Mouse (Mus musculus) stomach, embryonic 16.5 days (tissue): ENCODE measurements around the gene Nsun4. TPM values are rescaled to one million over a fixed set of nuclear protein-coding genes. Genes with fewer than 3 reads are reported as not detected.

Source experiments
- ATAC-seq: fragments of 200-750 bp; cut with Nextera tagmentation; 2 replicates; pipeline ENCODE4 v1.8.0; 2017; ENCODE audit warnings: moderate number of reproducible peaks, moderate TSS enrichment; ENCODE audit not compliant: insufficient read depth, low FRiP score
- H3K27ac ChIP-seq: fragments of 300-500 bp; sonication (generic); 2 replicates; pipeline ENCODE4 v1.5.1; 2014; ENCODE audit warnings: low read length
- H3K27me3 ChIP-seq: fragments of 300-500 bp; sonication (generic); 2 replicates; pipeline ENCODE4 v1.6.1; 2014; ENCODE audit warnings: low read length, control low read depth, mixed read lengths; ENCODE audit not compliant: control insufficient read depth, insufficient read depth
- H3K36me3 ChIP-seq: fragments of 300-500 bp; sonication (generic); 2 replicates; pipeline ENCODE4 v1.6.1; 2014; ENCODE audit warnings: low read length; ENCODE audit not compliant: control insufficient read depth, insufficient read depth
- H3K4me1 ChIP-seq: fragments of 300-500 bp; sonication (generic); 2 replicates; pipeline ENCODE4 v1.6.1; 2014; ENCODE audit warnings: low read length, control low read depth, mixed read lengths; ENCODE audit not compliant: control insufficient read depth, insufficient read depth
- H3K4me2 ChIP-seq: fragments of 300-500 bp; sonication (generic); 2 replicates; pipeline ENCODE4 v1.6.1; 2014; ENCODE audit warnings: low read depth, low read length, mixed read lengths
- H3K4me3 ChIP-seq: fragments of 300-500 bp; sonication (generic); replicated peaks from 2 replicates; pipeline ENCODE4 v1.5.1; 2014; ENCODE audit warnings: mild to moderate bottlenecking, low read length
- H3K9ac ChIP-seq: fragments of 300-500 bp; sonication (generic); 2 replicates; pipeline ENCODE4 v1.6.1; 2014; ENCODE audit warnings: low read length
- H3K9me3 ChIP-seq: fragments of 300-500 bp; sonication (generic); replicated peaks from 2 replicates; pipeline ENCODE4 v1.6.1; 2016; ENCODE audit warnings: low read length, control low read depth; ENCODE audit not compliant: control insufficient read depth
- WGBS: fragments of 180-500 bp; shearing (Covaris S2); extraction: QIAGEN DNeasy Blood & Tissue Kit; methylation state at CpG from one replicate; pipeline ENCODE4 v1.1.7; 2014; 5-methylcytosine and 5-hydroxymethylcytosine counted together
- polyA plus RNA-seq: library from polyadenylated mRNA; unstranded; fragments of >200 nt; fragmentation: Nextera tagmentation; extraction: Ambion mirVana; gene quantifications from 2 replicates; pipeline ENCODE4 v1.2.1, GENCODE M21; 2015

Gene Nsun4
- polyA plus RNA-seq, 1 experiment from 2014 or later: 18.5 TPM

DNA sequence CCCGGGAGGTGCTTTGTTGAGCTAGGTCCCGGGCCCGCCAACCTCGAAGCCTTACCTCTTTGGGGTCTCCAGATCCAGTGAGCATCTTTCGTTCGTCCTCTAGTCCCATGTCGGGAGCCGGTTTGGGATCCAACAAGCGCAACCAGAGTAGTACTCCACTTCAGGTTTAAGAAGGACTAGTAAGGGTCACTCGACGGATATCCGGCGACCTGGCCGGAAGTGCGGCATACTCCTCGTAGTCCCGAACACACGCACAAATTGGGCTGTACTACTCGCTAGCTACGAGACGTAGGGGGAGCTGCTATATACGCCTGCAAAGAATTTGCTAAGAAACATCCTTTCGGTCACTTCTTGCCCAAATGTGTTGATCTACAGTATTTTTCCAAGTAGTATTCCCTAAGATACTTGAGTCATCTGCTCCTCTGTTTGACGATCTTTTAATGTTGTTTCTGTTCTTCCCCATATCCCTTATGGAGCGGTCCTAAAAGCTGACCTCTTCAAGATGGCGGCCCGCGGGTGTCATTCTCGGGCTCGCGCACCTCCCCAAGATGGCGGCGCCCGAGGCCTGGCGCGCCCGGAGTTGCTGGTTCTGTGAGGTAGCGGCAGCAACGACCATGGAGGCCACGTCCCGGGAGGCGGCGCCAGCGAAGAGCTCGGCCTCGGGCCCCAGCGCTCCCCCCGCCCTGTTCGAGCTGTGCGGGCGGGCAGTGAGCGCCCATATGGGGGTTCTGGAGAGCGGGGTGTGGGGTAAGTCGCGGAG lies 21.4 kb upstream of the Nsun4 start, which contains the start of the genes Uqcrh and Lrrc41:
Uqcrh (minus strand) TSS at position 211 of the 760 bp plus-strand sequence.
Lrrc41 (plus strand) TSS at position 409 of the 760 bp plus-strand sequence.
- Histone ChIP-seq H3K36me3 (no peaks in the 10 kb centered on the region; the same call in 1 of the 2 replicates), H3K27ac (peak within 1 kb of the TSS; percentile 98), H3K4me2 (peak within 1 kb of the TSS; percentile 91), H3K9me3 (no peaks in the 10 kb centered on the region), H3K9ac (peak within 1 kb of the TSS; percentile 99), H3K27me3 (no peaks in the 10 kb centered on the region), H3K4me1 (peaks cover 27% of the 10 kb centered on the region), H3K4me3 (peak within 1 kb of the TSS; percentile 99)
- under 1% methylated on average over 55 of the region's 55 CpGs for WGBS
- ATAC-seq: peak; percentile 94

DNA sequence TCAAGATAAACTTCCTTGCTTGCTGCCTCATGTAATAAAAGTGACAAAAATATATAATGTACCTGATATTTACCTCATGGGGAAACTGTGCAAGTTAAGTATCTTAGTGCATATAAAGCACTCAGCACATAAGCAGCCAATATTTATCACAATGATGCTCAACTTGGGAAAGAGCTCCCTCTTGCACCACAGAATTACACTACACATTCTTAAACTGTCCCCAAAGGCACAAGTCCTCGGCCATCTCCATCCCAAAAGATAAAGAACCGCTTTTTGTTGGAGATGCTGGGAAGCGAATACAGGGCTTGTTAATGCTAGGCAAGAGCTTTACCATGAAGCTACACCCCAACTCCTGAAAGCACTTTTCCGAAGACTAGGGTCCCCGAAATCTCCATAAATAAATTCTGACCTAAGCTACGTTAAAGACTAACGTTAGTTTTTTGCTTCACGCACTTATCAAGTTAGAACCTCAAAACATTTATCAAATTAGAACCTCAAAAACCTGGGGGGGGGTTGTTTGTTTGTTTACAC lies 20.5 kb upstream of the Nsun4 start:
- H3K4me3 ChIP-seq: peak overlapping the region; percentile 99
- H3K27me3 ChIP-seq: no peaks in the 10 kb centered on the region
- peak overlapping the region; percentile 98 for H3K27ac ChIP-seq
- peaks cover 27% of the 10 kb centered on the region for H3K4me1 ChIP-seq
- H3K4me2 ChIP-seq: peak overlapping the region; percentile 84
- ATAC-seq: no peak
- H3K36me3 ChIP-seq: peaks cover 5% of the 10 kb centered on the region; the same call in 1 of the 2 replicates
- H3K9ac ChIP-seq: peak overlapping the region; percentile 99
- WGBS: 0% methylated on average over 8 of the region's 8 CpGs
- no peaks in the 10 kb centered on the region for H3K9me3 ChIP-seq

DNA sequence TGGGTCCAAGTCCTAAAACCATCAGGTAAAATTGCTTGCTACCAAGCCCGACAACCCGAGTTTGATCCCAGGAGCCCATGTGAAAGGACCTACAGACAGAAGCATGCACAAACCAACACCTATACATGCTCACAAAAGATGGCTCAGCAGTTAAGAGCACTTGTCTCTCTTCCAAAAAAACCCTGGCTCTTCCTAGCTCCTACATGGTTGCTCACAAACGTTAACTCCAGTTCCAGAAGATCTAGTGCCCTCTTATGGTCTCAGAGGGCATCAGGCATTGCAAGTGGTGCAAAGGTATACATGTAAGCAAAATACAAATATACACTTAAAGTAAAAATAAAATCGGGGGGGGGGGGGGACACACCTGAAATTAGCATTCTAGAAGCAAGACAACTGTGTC lies 19.5 kb upstream of the Nsun4 start:
- peak overlapping the region; percentile 84; the same call in 1 of the 2 replicates for H3K4me2 ChIP-seq
- no peaks in the 10 kb centered on the region for H3K9me3 ChIP-seq
- 0 out of 2 replicates have a peak overlapping the region, but pooled peaks have one; percentile 9 for H3K4me3 ChIP-seq
- no peaks in the 10 kb centered on the region for H3K27me3 ChIP-seq
- peaks cover 27% of the 10 kb centered on the region for H3K4me1 ChIP-seq
- H3K9ac ChIP-seq: peak overlapping the region; percentile 4; the same call in 1 of the 2 replicates
- peaks cover 14% of the 10 kb centered on the region for H3K36me3 ChIP-seq
- 46% methylated on average over 4 of the region's 4 CpGs for WGBS
- no peak overlapping the region for H3K27ac ChIP-seq
- no peak for ATAC-seq

DNA sequence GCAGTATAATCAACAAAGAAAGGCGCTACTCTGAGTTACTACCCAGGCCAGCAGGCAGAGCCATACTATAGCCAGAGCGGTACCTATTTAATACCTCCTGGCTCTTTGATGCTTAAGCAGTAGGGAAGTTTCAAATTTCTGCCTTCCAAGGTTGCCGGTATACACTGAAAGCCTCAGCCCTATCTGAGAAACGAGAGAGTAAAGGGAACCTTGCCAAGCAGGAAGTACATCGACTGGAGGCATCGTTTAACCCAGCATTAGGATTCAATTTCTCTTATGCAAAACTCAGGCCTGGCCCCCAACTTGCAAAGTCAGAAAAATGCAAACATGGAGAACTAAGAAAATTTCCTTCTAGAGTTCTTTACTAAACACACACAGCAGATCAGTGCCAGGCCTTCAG lies 16.4 kb upstream of the Nsun4 start:
- 72% methylated on average over 6 of the region's 6 CpGs for WGBS

DNA sequence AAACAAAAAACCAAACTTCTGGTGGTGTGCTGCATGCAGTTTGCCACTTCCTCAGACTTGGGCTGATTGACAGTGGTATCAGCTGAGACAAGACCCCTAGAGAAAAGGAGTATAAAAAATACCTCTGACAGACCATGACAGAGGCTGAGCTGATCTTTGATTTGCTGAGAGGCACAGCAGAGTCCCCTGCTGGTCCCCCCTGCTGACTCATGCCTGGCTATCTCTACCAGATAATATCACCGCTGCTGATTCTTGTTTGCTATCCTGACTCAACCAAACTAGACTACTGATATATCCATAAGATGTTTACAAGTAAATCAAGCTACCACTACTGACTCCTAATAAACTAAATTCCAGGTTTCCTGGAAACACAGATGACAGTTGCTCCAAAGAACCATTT lies 10.2 kb upstream of the Nsun4 start:
- no peak overlapping the region for H3K4me2 ChIP-seq
- H3K4me3 ChIP-seq: no peak overlapping the region
- no peaks in the 10 kb centered on the region for H3K9me3 ChIP-seq
- H3K4me1 ChIP-seq: no peaks in the 10 kb centered on the region
- H3K27me3 ChIP-seq: no peaks in the 10 kb centered on the region
- WGBS: 48% methylated on average over 1 of the region's 1 CpGs
- no peak overlapping the region for H3K27ac ChIP-seq
- ATAC-seq: no peak
- H3K36me3 ChIP-seq: peaks cover 5% of the 10 kb centered on the region
- H3K9ac ChIP-seq: no peak overlapping the region

More for the DNA sequence above, 16.4 kb upstream of the Nsun4 start:
- Histone ChIP-seq H3K27me3 (no peaks in the 10 kb centered on the region), H3K4me1 (peaks cover 16% of the 10 kb centered on the region), H3K4me2 (no peak overlapping the region), H3K9ac (no peak overlapping the region), H3K36me3 (peaks cover 14% of the 10 kb centered on the region), H3K27ac (no peak overlapping the region), H3K4me3 (no peak overlapping the region), H3K9me3 (no peaks in the 10 kb centered on the region)
- no peak for ATAC-seq

DNA sequence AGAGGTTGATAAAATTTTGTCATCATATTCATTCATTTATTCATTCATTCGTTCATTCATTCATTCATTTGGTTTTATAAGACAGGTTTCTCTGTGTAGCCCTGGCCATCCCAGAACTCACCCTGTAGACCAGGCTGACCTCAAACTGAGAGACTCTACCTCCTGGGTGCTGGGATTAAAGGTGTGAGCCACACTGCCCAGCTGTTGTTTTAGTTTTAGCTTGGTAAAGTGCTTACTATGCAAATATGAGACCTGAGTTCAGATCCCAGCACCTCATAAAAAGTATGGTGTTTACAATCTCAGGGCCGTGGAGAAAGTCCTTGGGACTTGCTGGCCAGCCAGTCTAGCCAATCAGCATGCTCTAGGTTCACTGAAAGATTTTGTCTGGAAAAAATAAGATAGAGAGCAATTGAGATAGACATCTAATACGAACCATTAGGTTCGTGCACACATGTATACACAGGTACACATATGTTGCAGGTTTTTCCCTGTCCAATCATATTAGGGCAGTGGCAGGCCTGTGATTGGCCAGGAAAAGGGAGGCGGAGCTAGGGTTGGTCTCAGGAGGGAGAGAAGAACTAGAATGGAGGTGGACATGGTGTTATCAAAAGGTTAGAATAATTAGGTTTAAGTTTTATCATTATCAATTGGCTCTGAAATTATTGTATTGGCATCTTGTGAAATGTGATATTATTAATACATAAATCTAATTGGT lies 5.5 kb upstream of the Nsun4 start:
- no peaks in the 10 kb centered on the region for H3K27me3 ChIP-seq
- no peak overlapping the region for H3K4me2 ChIP-seq
- H3K36me3 ChIP-seq: no peaks in the 10 kb centered on the region
- WGBS: 75% methylated on average over 5 of the region's 5 CpGs
- no peaks in the 10 kb centered on the region for H3K9me3 ChIP-seq
- H3K4me3 ChIP-seq: no peak overlapping the region
- no peak overlapping the region for H3K27ac ChIP-seq
- ATAC-seq: no peak
- no peaks in the 10 kb centered on the region for H3K4me1 ChIP-seq
- H3K9ac ChIP-seq: no peak overlapping the region

DNA sequence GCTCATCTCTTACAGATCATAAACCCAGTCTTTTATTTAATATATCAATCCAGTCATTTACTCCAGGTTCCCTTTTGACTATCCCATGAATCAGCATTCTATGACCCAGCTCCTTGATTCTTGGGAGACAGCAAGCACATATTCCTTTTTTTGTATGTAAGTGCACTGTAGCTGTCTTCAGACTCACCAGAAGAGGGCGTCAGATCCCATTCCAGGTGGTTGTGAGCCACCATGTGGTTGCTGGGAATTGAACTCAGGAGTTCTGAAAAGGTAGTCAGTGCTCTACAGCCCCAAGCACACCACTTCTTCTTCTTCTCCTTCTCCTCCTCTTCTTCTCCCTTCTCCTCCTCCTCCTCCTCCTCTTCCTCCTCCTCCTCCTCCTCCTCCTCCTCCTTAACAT lies 3.9 kb upstream of the Nsun4 start:
- Histone ChIP-seq H3K4me1 (peaks cover 4% of the 10 kb centered on the region), H3K36me3 (no peaks in the 10 kb centered on the region), H3K27ac (no peak overlapping the region), H3K4me3 (no peak overlapping the region), H3K4me2 (no peak overlapping the region), H3K27me3 (no peaks in the 10 kb centered on the region), H3K9ac (no peak overlapping the region), H3K9me3 (no peaks in the 10 kb centered on the region)
- WGBS: 5% methylated on average over 1 of the region's 1 CpGs
- ATAC-seq: no peak

DNA sequence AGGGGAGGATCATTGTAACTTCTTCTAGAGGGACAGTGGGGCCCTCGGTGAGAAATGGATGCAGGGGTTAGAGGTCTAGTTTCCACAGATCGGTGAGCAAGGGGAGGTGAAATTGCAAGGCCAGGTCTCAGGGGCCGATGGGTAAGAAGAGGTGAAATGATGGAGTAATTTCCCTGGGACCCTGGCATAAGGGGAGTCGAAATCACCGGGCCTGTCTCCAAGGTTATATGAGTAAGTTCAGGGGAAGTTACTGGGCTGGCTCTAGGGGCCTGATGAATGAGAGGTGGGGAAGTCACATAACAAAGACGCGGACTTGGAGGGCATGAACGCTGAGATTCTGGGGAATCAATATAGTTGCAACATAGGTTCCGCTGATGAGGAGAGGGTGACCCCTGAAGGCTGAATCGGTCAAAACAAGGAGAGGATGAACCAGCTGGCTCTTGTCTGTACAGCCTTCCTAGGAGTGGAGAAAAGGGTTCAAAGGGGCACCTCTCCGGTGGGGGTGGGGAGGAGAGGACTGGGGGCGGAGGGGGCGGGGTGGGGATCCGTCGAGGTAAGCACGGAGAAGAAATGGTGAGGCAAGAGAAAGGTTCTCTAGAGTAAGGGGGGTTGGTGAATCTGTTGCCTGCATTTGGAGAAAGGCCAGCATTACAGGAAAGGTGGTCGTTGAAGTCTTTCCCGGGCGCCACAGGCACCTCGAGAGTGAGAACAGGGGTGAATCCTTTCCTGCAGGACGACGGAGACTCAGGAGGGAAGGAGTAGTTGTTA lies 966 bp downstream of the Nsun4 start:
- ATAC-seq: peak; percentile 24
- Histone ChIP-seq H3K4me1 (peaks cover 12% of the 10 kb centered on the region), H3K4me3 (peak overlapping the region; percentile 67), H3K36me3 (no peaks in the 10 kb centered on the region), H3K27me3 (no peaks in the 10 kb centered on the region), H3K9ac (peak overlapping the region; percentile 72), H3K9me3 (no peaks in the 10 kb centered on the region), H3K27ac (peak overlapping the region; percentile 97), H3K4me2 (peak overlapping the region; percentile 94)
- WGBS: 5% methylated on average over 22 of the region's 22 CpGs
